Mouse (Mus musculus) cortical plate, adult 2 months (tissue): ENCODE data around the gene Ids.

Experiments used
- CTCF ChIP-seq: fragments of 200-500 bp; IDR thresholded peaks from 2 replicates; pipeline ENCODE4 v1.5.1; 2011; ENCODE audit warnings: mild to moderate bottlenecking, control low read depth, low read length; ENCODE audit not compliant: insufficient read depth; ENCODE audit errors: extremely low read depth
- POLR2A ChIP-seq: fragments of 200-500 bp; IDR thresholded peaks from 2 replicates; pipeline ENCODE4 v1.6.1; 2011; ENCODE audit warnings: mild to moderate bottlenecking, low read length, control low read depth; ENCODE audit not compliant: insufficient read depth; ENCODE audit errors: extremely low read depth

DNA sequence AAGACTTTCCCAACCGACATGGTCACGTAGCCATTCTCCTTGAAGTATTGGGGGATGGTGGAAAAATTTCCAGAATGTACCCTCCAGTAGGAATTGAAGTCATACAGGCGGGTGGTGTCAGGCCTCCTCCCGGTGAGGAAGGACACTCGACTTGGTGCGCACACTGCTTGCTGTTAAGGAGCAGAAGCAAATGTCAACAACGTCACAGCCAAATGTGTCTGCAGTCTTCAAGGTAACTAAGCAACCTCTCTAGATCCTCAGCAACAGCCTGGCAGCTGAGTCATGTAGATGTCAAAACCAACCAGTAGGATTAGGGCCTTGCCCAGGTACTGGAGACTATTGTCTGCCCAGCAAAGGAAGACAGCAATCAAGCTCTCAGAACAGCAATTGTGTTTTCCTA lies 1.9 kb downstream of the Ids start:
- TF ChIP-seq POLR2A = no peak
- no peak for TF ChIP-seq CTCF
